Mouse (Mus musculus) gastrocnemius, postnatal 14 days (tissue): ENCODE measurements around the gene Efemp2. TPM values are rescaled to one million over a fixed set of nuclear protein-coding genes. Genes with fewer than 3 reads are reported as not detected.
"Not testable (repeated sequence)": the region's sequence is repeated elsewhere in the genome, so short reads cannot be mapped to it uniquely, and the experiment has no call there.

Experiments used
- DNase-seq: peaks from one replicate; pipeline ENCODE4 v3.0.0; 2021; ENCODE audit warnings: mixed read lengths
- intact Hi-C: fragments of 180-260 bp; cut with DNase I; formaldehyde crosslinking; loops from one replicate; pipeline ENCODE4 v1.15.1; 2025; ENCODE audit warnings: low total_unique reads
- total RNA-seq, 2 experiments: library from RNA; stranded (reverse); gene quantifications; 2 replicates each; pipeline ENCODE4 v1.2.3; 2021

Gene Efemp2
- total RNA-seq, 2 experiments from 2014 or later, result 14.8 to 21.3 TPM

DNA sequence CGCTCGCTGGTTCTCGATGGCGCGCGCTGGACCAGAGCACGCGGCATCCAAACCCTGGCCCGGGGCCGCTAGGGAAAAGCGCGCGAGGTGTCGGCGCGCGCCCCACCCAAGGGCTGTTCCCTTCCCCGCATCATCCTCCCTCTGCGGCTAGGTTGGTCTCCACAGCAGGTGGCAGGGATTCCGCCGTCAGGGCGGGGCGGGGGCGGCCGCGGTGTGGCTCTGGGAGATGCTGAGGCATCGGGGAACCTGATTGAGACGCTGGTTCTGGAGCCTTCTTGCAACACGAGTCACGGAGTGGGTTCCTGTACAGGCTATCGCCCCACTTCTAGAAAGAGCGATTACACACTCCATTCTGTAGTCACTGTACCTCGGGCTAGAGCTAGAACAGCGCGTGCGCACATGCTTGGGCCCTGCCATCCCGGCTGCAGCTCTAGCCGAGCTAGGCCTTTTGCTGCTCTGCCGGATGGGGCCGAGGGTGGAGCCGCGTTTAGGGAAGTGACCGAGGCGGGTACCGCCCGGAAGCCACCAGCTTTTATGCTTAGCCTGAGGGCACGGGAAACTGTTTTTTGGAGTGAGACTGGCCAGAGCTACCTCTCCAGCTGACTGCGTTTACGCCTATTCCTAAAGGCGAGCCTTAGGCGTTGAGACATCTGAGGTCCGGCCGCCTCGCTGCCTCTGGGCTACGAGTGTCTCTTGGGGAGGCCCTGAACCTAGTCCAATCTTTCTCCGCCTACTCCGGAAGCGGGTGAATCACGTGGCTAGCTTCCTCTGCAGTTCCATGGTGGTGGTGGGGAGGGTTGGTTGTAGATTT is 17.3 kb downstream of the Efemp2 start:
- peak; percentile 84 for DNase-seq
- intact Hi-C loops, result no loop called here

DNA sequence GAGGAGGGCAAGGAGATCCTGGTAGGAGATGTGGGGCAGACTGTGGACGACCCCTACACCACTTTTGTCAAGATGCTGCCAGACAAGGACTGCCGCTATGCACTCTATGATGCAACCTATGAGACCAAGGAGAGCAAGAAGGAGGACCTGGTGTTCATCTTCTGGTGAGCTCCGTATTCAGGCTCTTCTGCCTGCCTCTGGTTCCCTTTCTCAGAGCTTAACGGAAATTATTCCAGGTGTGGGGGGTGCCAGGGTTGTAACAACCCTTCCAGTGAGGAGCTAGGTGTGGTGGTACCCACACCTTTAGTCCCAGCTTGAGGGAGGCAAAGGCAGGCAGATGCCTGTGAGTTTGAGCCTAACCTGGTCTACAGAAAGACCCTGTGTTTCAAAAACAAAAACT is 18.9 kb downstream of the Efemp2 start:
- DNase-seq, result no peak
- intact Hi-C loops, result no loop called here

DNA sequence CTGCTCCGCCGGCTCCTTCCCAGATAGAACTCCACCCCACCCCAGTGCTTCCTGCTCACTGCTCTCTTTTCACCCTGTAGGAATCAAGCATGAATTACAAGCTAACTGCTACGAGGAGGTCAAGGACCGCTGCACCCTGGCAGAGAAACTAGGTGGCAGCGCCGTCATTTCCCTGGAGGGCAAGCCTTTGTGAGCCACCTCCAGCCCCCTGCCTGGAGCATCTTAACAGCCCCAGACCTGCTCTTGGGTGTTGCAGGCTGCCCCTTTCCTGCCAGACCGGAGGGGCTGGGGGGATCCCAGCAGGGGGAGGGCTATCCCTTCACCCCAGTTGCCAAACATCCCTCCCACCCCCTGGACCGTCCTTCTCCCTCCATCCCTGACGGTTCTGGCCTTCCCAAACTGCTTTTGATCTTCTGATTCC is 19.6 kb downstream of the Efemp2 start:
- intact Hi-C loops, DNase-seq: not testable (repeated sequence)

DNA sequence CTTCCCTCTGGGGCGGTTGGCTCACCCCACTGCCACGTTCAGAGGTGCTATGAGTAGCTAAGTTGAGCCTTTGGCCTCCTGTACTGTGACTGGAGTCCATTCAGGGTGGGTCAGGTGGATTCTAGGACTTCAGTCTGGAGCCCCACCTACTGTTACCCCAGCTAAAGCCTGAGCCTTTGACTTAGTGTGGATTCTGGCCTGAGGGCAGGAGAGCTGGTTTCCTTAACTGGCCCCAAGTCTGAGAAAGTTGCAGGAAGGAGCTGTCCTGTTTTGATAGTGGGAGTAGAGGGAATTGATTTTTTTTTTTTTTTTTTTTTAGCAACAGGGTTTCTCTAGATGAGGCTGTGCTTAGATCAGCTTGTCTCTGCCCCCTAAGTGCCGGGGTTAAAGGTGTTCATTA is 20.6 kb downstream of the Efemp2 start:
- intact Hi-C loops, result no loop called here
- DNase-seq, result no peak

DNA sequence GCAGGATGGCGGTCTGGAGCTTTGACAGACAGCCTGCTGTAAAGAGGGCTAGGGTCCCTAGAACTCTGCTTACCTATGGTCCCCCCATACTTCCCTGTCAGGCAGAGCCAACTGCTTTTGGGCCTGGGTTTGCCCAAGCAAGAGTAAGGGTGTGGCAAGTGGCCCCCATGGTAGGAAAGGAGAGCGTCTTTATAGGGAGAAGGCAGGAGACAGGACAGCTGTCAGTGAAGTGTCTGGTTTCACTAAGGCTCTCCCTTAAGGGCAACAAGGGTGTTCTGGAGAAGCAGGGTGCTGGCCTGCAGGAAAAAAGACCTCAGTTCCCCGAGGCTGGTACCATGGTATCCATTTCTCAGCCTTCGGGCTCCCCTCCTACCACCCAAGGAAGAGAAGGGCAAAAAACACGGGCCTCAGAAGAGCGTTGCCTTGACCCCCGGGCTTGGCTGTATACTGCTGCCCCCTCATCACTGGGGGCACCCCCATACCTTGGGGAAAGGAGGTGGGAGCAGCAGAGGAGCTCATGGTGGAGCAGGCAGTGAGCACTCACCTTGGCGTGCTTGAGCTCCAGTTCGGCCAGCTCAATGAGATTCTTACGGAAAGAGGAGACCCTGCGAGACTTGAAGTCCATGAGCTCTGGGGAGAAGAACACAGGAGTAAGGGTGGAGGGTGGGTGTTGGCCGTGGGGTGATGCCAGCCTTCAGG is 21.7 kb downstream of the Efemp2 start:
- DNase-seq, result no peak
- intact Hi-C loops, result no loop called here

DNA sequence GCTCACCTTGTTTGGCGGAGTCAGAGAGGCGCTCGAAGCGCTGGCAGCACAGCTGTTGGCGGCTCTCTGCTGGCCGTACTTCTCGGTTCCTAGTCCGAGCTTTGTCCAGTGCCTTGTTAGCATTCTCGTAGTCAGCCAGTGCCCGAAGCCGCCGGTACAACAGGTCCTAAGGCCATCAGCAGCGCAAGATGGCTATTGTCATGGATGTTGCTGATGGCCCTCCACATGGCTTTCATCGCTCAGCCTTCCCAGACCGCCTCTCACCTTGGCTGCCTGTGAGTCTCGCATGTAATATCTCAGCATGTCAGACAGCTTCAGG is 22.3 kb downstream of the Efemp2 start:
- DNase-seq, result no peak
- intact Hi-C loops, result no loop called here

DNA sequence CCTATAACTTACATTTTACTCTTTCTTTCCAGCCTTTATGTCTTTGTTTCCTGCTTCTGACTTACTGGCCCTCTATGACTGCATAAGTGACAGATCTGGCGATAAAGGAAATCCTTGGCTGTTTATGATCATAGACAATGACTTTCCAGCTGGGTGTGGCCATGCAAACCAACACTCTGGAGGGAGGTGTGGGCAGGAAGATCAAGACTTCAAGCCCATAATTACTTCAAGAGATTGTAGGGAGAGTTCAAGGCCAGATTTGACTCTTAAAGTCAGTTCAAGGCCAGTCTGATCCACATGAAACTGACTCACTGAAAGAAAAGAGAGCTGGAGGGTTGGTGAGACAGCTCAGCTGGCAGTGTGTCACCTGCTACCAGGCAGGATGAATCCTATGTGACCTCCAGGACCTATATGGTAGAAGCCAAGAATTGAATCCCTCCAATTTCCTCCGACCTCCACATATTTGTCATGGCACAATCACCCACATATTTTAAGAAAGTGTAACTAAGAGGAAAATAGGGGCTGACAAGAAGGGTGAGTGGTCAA is 26.6 kb downstream of the Efemp2 start:
- intact Hi-C loops, result no loop called here

DNA sequence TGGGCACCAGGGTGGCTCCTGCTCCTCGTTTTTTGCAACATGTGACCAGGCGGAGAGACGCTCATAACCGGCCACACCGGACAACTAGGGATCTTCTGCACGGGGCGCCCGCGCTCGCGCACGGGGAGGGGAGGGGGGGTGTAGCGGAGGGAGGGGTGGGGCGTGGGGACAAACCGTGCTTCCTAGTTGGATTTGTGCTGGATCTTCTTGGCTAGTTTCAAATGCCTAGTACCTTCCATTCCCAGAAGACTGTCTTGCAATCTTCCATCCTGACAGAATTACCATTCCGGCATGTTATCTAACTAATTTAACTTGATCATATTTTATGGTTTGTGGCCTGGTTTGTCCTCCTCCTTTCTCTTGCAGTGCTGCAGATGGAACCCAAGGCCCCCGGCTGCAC is 29.9 kb downstream of the Efemp2 start, which contains the start of gene 1700020D05Rik:
Gene 1700020D05Rik (minus strand): TSS at position 101 of the 400 bp plus-strand sequence.
- intact Hi-C loops, result no loop called here
- DNase-seq, result no peak

More for the DNA sequence above, 26.6 kb downstream of the Efemp2 start:
- no peak for DNase-seq

DNA sequence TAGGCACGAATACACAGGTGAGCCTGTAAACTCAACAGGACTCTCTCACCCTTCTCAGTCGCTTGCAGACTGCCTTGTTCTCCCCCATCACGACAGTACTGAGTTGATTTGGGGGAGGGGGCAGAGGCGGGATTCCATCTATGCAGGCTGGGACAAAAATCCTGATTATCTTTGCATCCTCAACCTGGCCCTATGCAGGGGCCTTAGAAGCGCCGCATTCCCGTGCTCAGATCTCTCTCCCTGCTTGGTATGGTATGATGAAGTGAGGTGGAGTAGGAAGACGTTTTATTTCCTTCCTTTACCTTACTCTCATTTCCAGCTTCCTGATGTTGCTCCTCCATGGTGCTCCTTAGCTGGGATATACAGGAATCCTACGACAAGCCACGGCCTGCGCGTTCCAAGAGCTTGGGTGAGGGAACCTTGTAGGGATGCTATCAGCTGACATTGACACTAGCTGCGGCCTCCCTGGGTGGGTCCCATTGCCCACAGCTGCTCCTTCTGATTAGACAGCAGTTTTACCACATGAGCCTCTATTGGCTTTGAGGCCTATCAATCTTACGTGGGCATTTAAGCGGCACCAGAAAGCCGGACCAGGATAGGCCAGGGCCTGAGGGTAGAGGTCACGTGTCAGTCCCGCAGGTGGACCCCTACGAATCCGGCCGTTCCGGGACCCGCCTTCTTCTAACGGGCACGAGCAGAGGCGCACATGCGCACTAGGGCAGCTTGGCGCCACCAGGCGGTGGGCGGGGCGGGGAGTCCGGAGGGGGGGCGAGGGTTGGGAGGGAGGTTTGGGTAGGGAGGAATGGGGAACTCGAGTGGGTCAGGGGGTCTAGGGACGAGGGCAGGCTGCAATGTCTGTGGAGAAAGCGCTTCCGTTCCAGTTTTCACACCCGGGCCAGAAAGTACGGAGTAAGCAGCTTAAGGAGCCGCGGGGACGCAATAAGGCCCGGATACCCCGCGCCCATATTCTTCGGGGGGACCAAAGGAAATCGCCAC is 36.6 kb downstream of the Efemp2 start, which contains the start of gene Snx32:
Gene Snx32 (minus strand): TSS at position 508 of the 996 bp plus-strand sequence.
- DNase-seq, result peak; percentile 97
- intact Hi-C loops, result no loop called here

DNA sequence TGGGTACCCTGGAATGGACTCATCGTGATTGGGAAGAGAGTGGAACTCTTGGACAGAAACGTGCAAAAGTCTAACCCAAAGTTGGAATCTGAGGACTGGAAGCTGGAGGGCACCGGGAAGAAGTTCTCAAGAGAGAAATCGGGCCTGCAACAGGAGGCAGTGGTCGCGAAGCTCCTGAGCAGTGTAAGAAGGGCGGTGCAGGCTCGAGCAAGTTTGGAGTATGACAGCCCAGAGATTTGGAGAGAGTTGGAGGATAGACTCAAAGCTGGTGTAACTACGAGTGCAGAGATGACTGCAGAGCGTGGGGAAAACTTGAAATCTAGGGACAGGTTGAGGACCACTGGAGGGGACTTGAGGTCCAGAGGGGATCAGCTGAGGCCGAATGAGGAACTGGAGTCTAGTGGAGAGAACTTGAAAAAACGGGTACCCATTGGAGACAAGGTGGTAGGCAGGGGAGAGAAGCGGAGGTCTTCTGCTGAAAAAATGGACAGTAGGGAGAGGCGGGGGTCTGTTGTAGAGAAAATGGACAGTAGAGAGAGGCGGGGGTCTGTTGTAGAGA is 37.4 kb downstream of the Efemp2 start:
- no peak for DNase-seq
- intact Hi-C loops, result no loop called here

DNA sequence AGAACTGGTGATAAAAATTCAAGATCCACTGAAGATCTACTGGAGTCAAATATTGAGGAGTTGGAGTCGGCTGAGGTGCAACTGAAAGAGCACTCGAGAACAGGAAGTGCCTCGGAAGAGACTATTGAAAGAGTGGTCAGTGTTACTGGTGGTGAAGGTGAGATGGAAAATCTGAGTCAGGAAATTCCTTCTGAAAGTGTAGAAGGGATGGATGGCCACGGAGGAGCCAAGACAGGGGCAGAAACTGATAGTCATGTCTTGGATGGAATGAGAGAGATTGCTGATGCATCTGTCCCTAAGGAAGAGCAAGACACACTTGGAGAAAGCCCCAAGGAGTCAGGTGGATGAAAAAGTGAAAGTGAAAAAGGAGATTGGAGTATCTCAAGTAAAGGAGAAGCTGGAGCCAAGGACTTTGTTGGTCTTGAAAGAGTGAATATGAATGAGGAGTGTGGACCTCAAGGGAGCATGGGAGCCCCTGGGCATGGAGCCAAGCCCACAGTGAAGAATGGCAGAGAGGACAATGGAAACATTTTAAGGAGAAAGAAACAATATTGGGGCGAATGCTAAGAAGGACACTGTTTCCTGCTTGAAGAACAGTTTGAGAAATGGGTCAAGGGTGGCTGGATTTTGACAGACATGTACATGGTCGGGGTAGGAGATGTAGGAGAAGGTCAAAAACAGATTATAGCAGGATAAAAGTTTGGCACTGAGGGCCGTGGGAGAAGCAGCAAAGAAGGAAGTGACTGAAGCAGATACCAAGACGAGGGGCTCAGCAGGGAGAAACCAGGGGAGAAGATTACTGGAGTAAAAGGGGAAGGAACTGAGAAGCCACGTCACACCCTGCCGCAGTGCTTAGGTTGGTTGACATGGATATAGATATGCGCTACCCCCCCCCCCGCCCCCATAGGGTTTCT is 38.6 kb downstream of the Efemp2 start:
- no peak for DNase-seq
- intact Hi-C loops, result no loop called here

DNA sequence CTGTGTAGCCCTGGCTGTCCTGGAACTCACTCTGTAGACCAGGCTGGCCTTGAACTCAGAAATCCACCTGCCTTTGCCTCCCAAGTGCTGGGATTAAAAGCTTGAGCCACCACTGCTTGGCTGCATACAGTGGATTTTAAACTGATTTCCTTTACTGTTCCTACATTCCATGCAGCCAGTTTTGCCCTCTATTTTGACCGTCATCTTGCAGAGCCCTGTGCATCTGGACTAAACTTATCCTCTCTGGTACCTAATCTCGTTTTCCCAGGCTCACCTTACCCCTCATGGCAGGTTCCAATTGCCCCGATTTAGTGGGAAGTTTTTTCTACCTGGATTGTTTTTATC is 39.2 kb downstream of the Efemp2 start:
- intact Hi-C loops, result no loop called here
- no peak for DNase-seq

DNA sequence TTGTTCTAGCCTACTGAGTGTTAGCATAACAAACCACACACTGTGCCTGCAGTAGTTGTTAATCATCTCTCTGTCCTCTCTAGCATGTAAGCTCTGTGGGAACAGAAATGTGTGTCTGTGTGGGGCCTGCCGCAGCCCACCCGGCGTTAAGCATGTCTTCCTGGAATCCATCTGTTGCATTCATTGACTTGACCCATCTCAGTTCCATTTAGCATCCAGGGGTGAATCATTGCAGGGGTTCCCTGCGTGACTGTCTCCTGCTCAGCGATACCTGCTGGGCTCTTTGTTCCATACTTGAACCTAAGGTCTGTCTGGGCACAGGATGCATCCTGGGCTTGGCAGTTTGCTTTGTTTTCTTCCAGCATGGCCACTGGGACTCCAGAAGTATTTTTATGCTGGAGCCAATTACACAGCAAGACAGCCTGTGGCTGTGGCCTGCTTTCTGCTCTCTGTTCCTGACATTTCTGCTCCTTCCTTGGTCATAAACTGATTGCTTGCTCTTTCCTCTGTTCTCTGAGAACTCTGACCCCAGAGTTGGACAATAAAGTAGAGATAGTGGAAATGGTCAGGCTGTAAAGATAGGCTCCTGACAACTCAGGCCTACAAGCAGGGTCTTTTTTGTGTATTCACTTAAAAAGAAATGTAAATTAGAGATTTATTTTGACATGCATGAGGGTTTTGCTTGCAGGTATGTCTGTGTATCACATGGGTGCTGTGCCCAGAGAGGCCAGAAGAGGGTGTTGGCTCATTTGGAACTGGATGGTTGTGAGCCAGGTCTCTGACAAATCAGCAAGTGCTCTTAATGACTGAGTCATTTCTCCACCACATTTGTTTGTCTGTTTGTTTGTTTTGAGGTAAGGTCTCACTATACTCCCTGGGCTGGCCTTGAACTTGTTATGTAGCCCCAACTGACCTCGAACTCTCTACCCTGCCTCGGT is 42.4 kb downstream of the Efemp2 start:
- intact Hi-C loops, result no loop called here
- DNase-seq, result no peak

DNA sequence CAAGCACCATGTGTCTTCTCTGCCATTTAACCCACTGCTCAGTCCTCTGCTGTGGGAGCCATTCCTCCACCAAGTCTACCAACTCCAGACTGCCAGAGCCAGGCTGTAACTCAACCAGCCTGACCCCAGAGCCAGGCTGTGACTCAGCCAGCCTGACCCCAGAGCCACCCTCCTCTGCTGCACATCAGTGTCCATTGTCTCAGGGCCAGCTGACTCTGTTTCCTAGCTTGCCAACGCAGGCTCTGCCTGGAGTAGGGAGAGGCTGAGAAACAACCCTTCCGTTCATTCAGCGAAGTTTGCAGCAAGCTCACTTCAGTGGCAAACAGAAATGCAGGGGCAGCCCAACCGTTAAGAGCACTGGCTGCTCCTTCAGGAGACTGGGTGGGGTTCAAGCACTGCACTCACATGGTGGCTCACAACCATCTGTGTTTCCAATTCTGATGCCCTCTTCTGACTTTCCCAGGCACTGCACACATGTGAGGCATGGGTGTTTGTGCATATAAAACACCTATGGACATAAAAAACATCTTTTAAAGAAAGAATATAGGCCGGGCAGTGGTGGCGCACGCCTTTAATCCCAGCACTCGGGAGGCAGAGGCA is 43.3 kb downstream of the Efemp2 start:
- DNase-seq, result no peak
- intact Hi-C loops, result no loop called here

DNA sequence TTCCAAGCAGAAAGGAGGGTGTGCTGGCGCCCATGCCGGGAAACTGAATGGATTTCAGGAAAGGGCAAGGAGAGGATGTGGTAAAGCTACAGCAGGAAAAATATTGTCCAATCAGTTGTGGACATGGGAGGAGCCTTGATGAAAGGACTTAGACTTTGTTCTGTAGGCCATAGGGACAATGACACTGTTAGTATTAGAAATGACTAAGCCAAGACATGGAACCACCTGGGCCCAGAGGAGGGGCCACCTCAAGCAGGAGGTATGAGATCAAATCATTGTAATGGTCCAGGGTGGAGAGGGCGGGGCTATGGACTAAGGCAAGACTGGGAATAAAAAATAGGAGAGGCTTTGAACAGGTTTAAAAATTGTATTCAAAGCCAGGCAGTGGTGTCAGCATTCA is 45.0 kb downstream of the Efemp2 start:
- intact Hi-C loops, result no loop called here
- no peak for DNase-seq

DNA sequence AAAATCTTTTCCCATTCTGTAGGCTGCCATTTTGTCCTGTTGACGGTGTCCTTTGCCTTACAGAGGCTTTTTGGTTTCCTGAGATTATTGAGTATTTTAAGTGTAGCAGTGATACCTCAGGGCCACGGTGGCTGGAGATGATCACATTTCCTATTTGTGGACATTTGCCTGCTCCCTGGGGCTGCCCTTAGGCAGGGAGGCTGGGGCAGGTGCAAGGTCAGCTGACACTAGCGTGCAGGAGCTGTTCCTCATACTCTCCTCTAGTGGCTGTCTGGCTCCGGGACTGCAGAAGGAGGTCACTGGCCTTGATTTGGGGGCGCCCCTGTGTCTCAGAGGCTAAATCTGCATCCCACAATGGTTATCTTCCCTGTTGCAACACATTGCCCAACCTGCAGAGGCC is 51.5 kb downstream of the Efemp2 start:
- DNase-seq, result no peak
- intact Hi-C loops, result no loop called here
